Mouse (Mus musculus): ENCODE data around the gene Vcam1. TPM values are rescaled to one million over a fixed set of nuclear protein-coding genes. Genes with fewer than 3 reads are reported as not detected.

Vcam1 gene
- polyA plus RNA-seq (2015; fragmentation: Nextera tagmentation; extraction: Ambion mirVana), result 41.7 and 42.2 TPM in 2 replicates

GRCm38 (mm10) chr3:116129259-116129738 lies at the start of gene Vcam1:
Gene Vcam1, minus strand, starts transcription at chr3:116129688.
- H3K9ac ChIP-seq, result 0 out of 2 replicates have a peak within 1 kb of the TSS, but pooled peaks have one; percentile 11
- H3K27ac ChIP-seq, result peak within 1 kb of the TSS; percentile 45
- 2% methylated on average over 9 of the region's 9 CpGs for WGBS
- peaks cover 19% of the 10 kb centered on the region for H3K4me1 ChIP-seq
- no peaks in the 10 kb centered on the region for H3K27me3 ChIP-seq
- peak within 1 kb of the TSS; percentile 56 for H3K4me2 ChIP-seq
- peak; percentile 73; the same call in 1 of the 2 replicates for ATAC-seq (replicated peaks; ENCODE audit: low FRiP score)
- no peaks in the 10 kb centered on the region for H3K9me3 ChIP-seq (replicated peaks)
- H3K36me3 ChIP-seq, result 0 out of 2 replicates have a peak, but pooled peaks cover under 1% of the 10 kb centered on the region
- peak within 1 kb of the TSS; percentile 36 for H3K4me3 ChIP-seq (replicated peaks)

GRCm38 (mm10) chr3:116175106-116175505 lies 45.6 kb upstream of the Vcam1 start:
- no peak for ATAC-seq (replicated peaks; ENCODE audit: low FRiP score)
- no peak overlapping the region for H3K4me2 ChIP-seq
- no peaks in the 10 kb centered on the region for H3K9me3 ChIP-seq (replicated peaks)
- no peaks in the 10 kb centered on the region for H3K36me3 ChIP-seq
- no peaks in the 10 kb centered on the region for H3K27me3 ChIP-seq
- H3K4me1 ChIP-seq, result no peaks in the 10 kb centered on the region
- 94% methylated on average over 6 of the region's 6 CpGs for WGBS
- H3K9ac ChIP-seq, result no peak overlapping the region
- H3K4me3 ChIP-seq (replicated peaks), result no peak overlapping the region
- H3K27ac ChIP-seq, result no peak overlapping the region

- H3K36me3 ChIP-seq, result no peaks in the 10 kb centered on the region
- no peaks in the 10 kb centered on the region for H3K4me1 ChIP-seq
- H3K9me3 ChIP-seq (replicated peaks), result no peaks in the 10 kb centered on the region
- no peaks in the 10 kb centered on the region for H3K27me3 ChIP-seq
- H3K4me2 ChIP-seq, result no peak overlapping the region
- WGBS, result 78% methylated on average over 5 of the region's 5 CpGs
- H3K9ac ChIP-seq, result no peak overlapping the region
- no peak overlapping the region for H3K4me3 ChIP-seq (replicated peaks)
- no peak for ATAC-seq (replicated peaks; ENCODE audit: low FRiP score)
- H3K27ac ChIP-seq, result no peak overlapping the region
These were observed 42.0 kb upstream of the Vcam1 start for GRCm38 (mm10) chr3:116171461-116171860.

- Histone ChIP-seq H3K4me2 (no peak overlapping the region), H3K4me1 (no peaks in the 10 kb centered on the region), H3K9ac (no peak overlapping the region), H3K4me3 (replicated peaks) (no peak overlapping the region), H3K27ac (no peak overlapping the region), H3K9me3 (replicated peaks) (no peaks in the 10 kb centered on the region), H3K36me3 (no peaks in the 10 kb centered on the region), H3K27me3 (no peaks in the 10 kb centered on the region)
- 83% methylated on average over 2 of the region's 2 CpGs for WGBS
- no peak for ATAC-seq (replicated peaks; ENCODE audit: low FRiP score)
These were observed 38.6 kb upstream of the Vcam1 start for GRCm38 (mm10) chr3:116168056-116168455.

- H3K9ac ChIP-seq, result no peak overlapping the region
- H3K36me3 ChIP-seq, result no peaks in the 10 kb centered on the region
- no peak overlapping the region for H3K27ac ChIP-seq
- H3K4me2 ChIP-seq, result no peak overlapping the region
- no peak for ATAC-seq (replicated peaks; ENCODE audit: low FRiP score)
- no peaks in the 10 kb centered on the region for H3K9me3 ChIP-seq (replicated peaks)
- no peak overlapping the region for H3K4me3 ChIP-seq (replicated peaks)
- H3K4me1 ChIP-seq, result no peaks in the 10 kb centered on the region
- no peaks in the 10 kb centered on the region for H3K27me3 ChIP-seq
- 76% methylated on average over 8 of the region's 8 CpGs for WGBS
These were observed 36.8 kb upstream of the Vcam1 start for GRCm38 (mm10) chr3:116166296-116166695.

- Histone ChIP-seq H3K9me3 (replicated peaks) (no peaks in the 10 kb centered on the region), H3K4me3 (replicated peaks) (no peak overlapping the region), H3K27me3 (no peaks in the 10 kb centered on the region), H3K4me1 (no peaks in the 10 kb centered on the region), H3K9ac (no peak overlapping the region), H3K27ac (no peak overlapping the region), H3K36me3 (no peaks in the 10 kb centered on the region), H3K4me2 (no peak overlapping the region)
- ATAC-seq (replicated peaks; ENCODE audit: low FRiP score), result no peak
- WGBS, result 72% methylated on average over 1 of the region's 1 CpGs
These were observed 35.5 kb upstream of the Vcam1 start for GRCm38 (mm10) chr3:116165030-116165429.

GRCm38 (mm10) chr3:116163517-116163916 lies 34.0 kb upstream of the Vcam1 start:
- 85% methylated on average over 5 of the region's 5 CpGs for WGBS
- H3K27me3 ChIP-seq, result no peaks in the 10 kb centered on the region
- no peaks in the 10 kb centered on the region for H3K36me3 ChIP-seq
- no peak for ATAC-seq (replicated peaks; ENCODE audit: low FRiP score)
- H3K9ac ChIP-seq, result no peak overlapping the region
- H3K4me1 ChIP-seq, result no peaks in the 10 kb centered on the region
- no peak overlapping the region for H3K27ac ChIP-seq
- no peak overlapping the region for H3K4me3 ChIP-seq (replicated peaks)
- H3K9me3 ChIP-seq (replicated peaks), result no peaks in the 10 kb centered on the region
- no peak overlapping the region for H3K4me2 ChIP-seq

- Histone ChIP-seq H3K4me3 (replicated peaks) (no peak overlapping the region), H3K27me3 (no peaks in the 10 kb centered on the region), H3K4me1 (0 out of 2 replicates have a peak, but pooled peaks cover 2% of the 10 kb centered on the region), H3K27ac (no peak overlapping the region), H3K9me3 (replicated peaks) (no peaks in the 10 kb centered on the region), H3K9ac (no peak overlapping the region), H3K4me2 (no peak overlapping the region), H3K36me3 (no peaks in the 10 kb centered on the region)
- 64% methylated on average over 9 of the region's 9 CpGs for WGBS
- no peak for ATAC-seq (replicated peaks; ENCODE audit: low FRiP score)
These were observed 32.7 kb upstream of the Vcam1 start for GRCm38 (mm10) chr3:116162097-116162666.

- H3K9ac ChIP-seq, result no peak overlapping the region
- H3K27me3 ChIP-seq, result no peaks in the 10 kb centered on the region
- H3K27ac ChIP-seq, result no peak overlapping the region
- no peaks in the 10 kb centered on the region for H3K36me3 ChIP-seq
- H3K4me3 ChIP-seq (replicated peaks), result no peak overlapping the region
- 95% methylated on average over 5 of the region's 5 CpGs for WGBS
- no peaks in the 10 kb centered on the region for H3K9me3 ChIP-seq (replicated peaks)
- H3K4me2 ChIP-seq, result no peak overlapping the region
- no peak for ATAC-seq (replicated peaks; ENCODE audit: low FRiP score)
- 0 out of 2 replicates have a peak, but pooled peaks cover 2% of the 10 kb centered on the region for H3K4me1 ChIP-seq
These were observed 29.9 kb upstream of the Vcam1 start for GRCm38 (mm10) chr3:116159376-116159775.

GRCm38 (mm10) chr3:116157447-116157990 lies 28.0 kb upstream of the Vcam1 start:
- WGBS, result 50% methylated on average over 13 of the region's 13 CpGs

GRCm38 (mm10) chr3:116150056-116150632 lies 20.7 kb upstream of the Vcam1 start:
- H3K4me1 ChIP-seq, result no peaks in the 10 kb centered on the region
- H3K9ac ChIP-seq, result no peak overlapping the region
- no peaks in the 10 kb centered on the region for H3K9me3 ChIP-seq (replicated peaks)
- H3K27ac ChIP-seq, result no peak overlapping the region
- ATAC-seq (replicated peaks; ENCODE audit: low FRiP score), result peak; percentile 79
- 57% methylated on average over 13 of the region's 13 CpGs for WGBS
- H3K36me3 ChIP-seq, result no peaks in the 10 kb centered on the region
- 0 out of 2 replicates have a peak overlapping the region, but pooled peaks have one; percentile 2 for H3K4me2 ChIP-seq
- no peak overlapping the region for H3K4me3 ChIP-seq (replicated peaks)
- H3K27me3 ChIP-seq, result no peaks in the 10 kb centered on the region

More at GRCm38 (mm10) chr3:116157447-116157990, 28.0 kb upstream of the Vcam1 start:
- no peak overlapping the region for H3K4me2 ChIP-seq
- H3K4me3 ChIP-seq (replicated peaks), result no peak overlapping the region
- no peaks in the 10 kb centered on the region for H3K27me3 ChIP-seq
- no peaks in the 10 kb centered on the region for H3K36me3 ChIP-seq
- no peak overlapping the region for H3K9ac ChIP-seq
- H3K4me1 ChIP-seq, result 0 out of 2 replicates have a peak, but pooled peaks cover 2% of the 10 kb centered on the region
- no peak overlapping the region for H3K27ac ChIP-seq
- no peak for ATAC-seq (replicated peaks; ENCODE audit: low FRiP score)
- H3K9me3 ChIP-seq (replicated peaks), result no peaks in the 10 kb centered on the region

- H3K4me2 ChIP-seq, result no peak overlapping the region
- no peaks in the 10 kb centered on the region for H3K36me3 ChIP-seq
- ATAC-seq (replicated peaks; ENCODE audit: low FRiP score), result no peak
- no peaks in the 10 kb centered on the region for H3K4me1 ChIP-seq
- no peak overlapping the region for H3K27ac ChIP-seq
- no peak overlapping the region for H3K9ac ChIP-seq
- no peaks in the 10 kb centered on the region for H3K9me3 ChIP-seq (replicated peaks)
- 62% methylated on average over 4 of the region's 4 CpGs for WGBS
- H3K27me3 ChIP-seq, result no peaks in the 10 kb centered on the region
- no peak overlapping the region for H3K4me3 ChIP-seq (replicated peaks)
These were observed 19.6 kb upstream of the Vcam1 start for GRCm38 (mm10) chr3:116149096-116149495.

Data from kidney, embryonic 15.5 days (tissue).